Comparison of ENCODE assay signal across 12 mouse cellular contexts in genomic region chr2:53689223-53689880, GRCm38 (mm10).
A peak's percentile ranks its signal among the peaks of the same experiment; 100 is the strongest.
DNase-seq lines count a peak whose midpoint lies in the region; ATAC-seq lines count a peak whose summit lies in the region.
"Had no signal": no experiment of that assay in that cellular context is flagged by ENCODE, and none has a peak within 500 bp of the region (broad histone marks: within the 10 kb centered on the region; RNA-seq: fewer than 3 reads in every experiment).

No protein-coding gene starts in this region.

- WGBS in forebrain, embryonic 12.5 days, result 37% methylated on average over 3 of the region's 3 CpGs
- WGBS in forebrain, embryonic 14.5 days, result 39% methylated on average over 3 of the region's 3 CpGs
- WGBS in limb, embryonic 13.5 days, result 47% methylated on average over 3 of the region's 3 CpGs
- 62% methylated on average over 3 of the region's 3 CpGs for WGBS in limb, embryonic 10.5 days
- 29% methylated on average over 3 of the region's 3 CpGs for WGBS in limb, embryonic 15.5 days
- 20% methylated on average over 3 of the region's 3 CpGs for WGBS in stomach, embryonic 14.5 days

- H3K27ac ChIP-seq in forebrain, embryonic 12.5 days, result no peak overlapping the region
- no peak overlapping the region for H3K27ac ChIP-seq in forebrain, embryonic 14.5 days (ENCODE audit: low read depth, low read length)
- H3K27ac ChIP-seq in limb, embryonic 13.5 days, result peak overlapping the region; percentile 61; the same call in 1 of the 2 replicates
- H3K27ac ChIP-seq in limb, embryonic 10.5 days, result no peak overlapping the region
- 0 out of 2 replicates have a peak overlapping the region, but pooled peaks have one; percentile 4 for H3K27ac ChIP-seq in limb, embryonic 15.5 days
- H3K27ac ChIP-seq in stomach, embryonic 14.5 days (ENCODE audit: low read length), result peak overlapping the region; percentile 63; the same call in 1 of the 2 replicates
- H3K27ac ChIP-seq: heart, embryonic 13.5 days; neural tube, embryonic 12.5 days had no signal

- no peaks in the 10 kb centered on the region for H3K36me3 ChIP-seq in forebrain, embryonic 12.5 days (replicated peaks)
- H3K36me3 ChIP-seq in forebrain, embryonic 14.5 days (ENCODE audit: control insufficient read depth, insufficient read depth, low read length), result no peaks in the 10 kb centered on the region
- H3K36me3 ChIP-seq in limb, embryonic 13.5 days, result no peaks in the 10 kb centered on the region
- no peaks in the 10 kb centered on the region for H3K36me3 ChIP-seq in limb, embryonic 10.5 days
- no peaks in the 10 kb centered on the region for H3K36me3 ChIP-seq in limb, embryonic 15.5 days
- no peaks in the 10 kb centered on the region for H3K36me3 ChIP-seq in stomach, embryonic 14.5 days (ENCODE audit: control insufficient read depth, insufficient read depth, low read length)
- H3K36me3 ChIP-seq: heart, embryonic 13.5 days; neural tube, embryonic 12.5 days had no signal

- no peaks in the 10 kb centered on the region for H3K9me3 ChIP-seq in forebrain, embryonic 12.5 days
- H3K9me3 ChIP-seq in forebrain, embryonic 14.5 days (replicated peaks; ENCODE audit: control insufficient read depth, low read length), result no peaks in the 10 kb centered on the region
- no peaks in the 10 kb centered on the region for H3K9me3 ChIP-seq in limb, embryonic 13.5 days
- H3K9me3 ChIP-seq in limb, embryonic 10.5 days (replicated peaks), result no peaks in the 10 kb centered on the region
- H3K9me3 ChIP-seq in limb, embryonic 15.5 days, result no peaks in the 10 kb centered on the region
- no peaks in the 10 kb centered on the region for H3K9me3 ChIP-seq in stomach, embryonic 14.5 days (ENCODE audit: control insufficient read depth, low read depth, low read length)
- H3K9me3 ChIP-seq: heart, embryonic 13.5 days; neural tube, embryonic 12.5 days had no signal

- no peak for DNase-seq in forebrain, embryonic 14.5 days (ENCODE audit: low spot score)
- DNase-seq in limb, embryonic 10.5 days (ENCODE audit: low spot score), result no peak
- DNase-seq in right cerebral cortex, adult 2 months (ENCODE audit: low spot score in 2 of 2), result no peak
- no peak for DNase-seq in layer of hippocampus, adult 9-10 months (ENCODE audit: low spot score)
- DNase-seq: cerebellum, adult 18-20 months had no signal

- no peak overlapping the region for H3K9ac ChIP-seq in forebrain, embryonic 12.5 days
- no peak overlapping the region for H3K9ac ChIP-seq in forebrain, embryonic 14.5 days (ENCODE audit: low read length)
- H3K9ac ChIP-seq in limb, embryonic 13.5 days, result no peak overlapping the region
- no peak overlapping the region for H3K9ac ChIP-seq in limb, embryonic 15.5 days
- no peak overlapping the region for H3K9ac ChIP-seq in stomach, embryonic 14.5 days (replicated peaks; ENCODE audit: low read depth, low read length)
- H3K9ac ChIP-seq: heart, embryonic 13.5 days; neural tube, embryonic 12.5 days had no signal

- H3K4me2 ChIP-seq in forebrain, embryonic 12.5 days, result no peak overlapping the region
- H3K4me2 ChIP-seq in forebrain, embryonic 14.5 days (ENCODE audit: low read length), result no peak overlapping the region
- no peak overlapping the region for H3K4me2 ChIP-seq in limb, embryonic 13.5 days (replicated peaks)
- H3K4me2 ChIP-seq in limb, embryonic 15.5 days, result no peak overlapping the region
- no peak overlapping the region for H3K4me2 ChIP-seq in stomach, embryonic 14.5 days (replicated peaks; ENCODE audit: low read depth, low read length)
- H3K4me2 ChIP-seq: heart, embryonic 13.5 days; liver, embryonic 11.5 days; neural tube, embryonic 12.5 days had no signal

- H3K4me1 ChIP-seq in forebrain, embryonic 12.5 days, result no peaks in the 10 kb centered on the region
- H3K4me1 ChIP-seq in forebrain, embryonic 14.5 days (ENCODE audit: control insufficient read depth, insufficient read depth, low read length), result no peaks in the 10 kb centered on the region
- no peaks in the 10 kb centered on the region for H3K4me1 ChIP-seq in limb, embryonic 13.5 days
- H3K4me1 ChIP-seq in limb, embryonic 10.5 days, result no peaks in the 10 kb centered on the region
- no peaks in the 10 kb centered on the region for H3K4me1 ChIP-seq in limb, embryonic 15.5 days
- no peaks in the 10 kb centered on the region; the same call in 1 of the 2 replicates for H3K4me1 ChIP-seq in stomach, embryonic 14.5 days (ENCODE audit: control insufficient read depth, insufficient read depth, low read length)
- H3K4me1 ChIP-seq: neural tube, embryonic 12.5 days had no signal

- H3K27me3 ChIP-seq in forebrain, embryonic 12.5 days, result no peaks in the 10 kb centered on the region
- H3K27me3 ChIP-seq in forebrain, embryonic 14.5 days (replicated peaks; ENCODE audit: control insufficient read depth, insufficient read depth, low read length), result no peaks in the 10 kb centered on the region
- no peaks in the 10 kb centered on the region for H3K27me3 ChIP-seq in limb, embryonic 13.5 days
- no peaks in the 10 kb centered on the region for H3K27me3 ChIP-seq in limb, embryonic 10.5 days (ENCODE audit: low read depth, poor library complexity, severe bottlenecking)
- H3K27me3 ChIP-seq in limb, embryonic 15.5 days, result no peaks in the 10 kb centered on the region
- H3K27me3 ChIP-seq in stomach, embryonic 14.5 days (ENCODE audit: control insufficient read depth, insufficient read depth, low read length), result no peaks in the 10 kb centered on the region
- H3K27me3 ChIP-seq: heart, embryonic 13.5 days; neural tube, embryonic 12.5 days had no signal

- H3K4me3 ChIP-seq in forebrain, embryonic 12.5 days (replicated peaks), result no peak overlapping the region
- no peak overlapping the region for H3K4me3 ChIP-seq in forebrain, embryonic 14.5 days (ENCODE audit: low read depth, low read length)
- no peak overlapping the region for H3K4me3 ChIP-seq in limb, embryonic 13.5 days
- no peak overlapping the region for H3K4me3 ChIP-seq in limb, embryonic 10.5 days
- H3K4me3 ChIP-seq in limb, embryonic 15.5 days, result no peak overlapping the region
- H3K4me3 ChIP-seq in stomach, embryonic 14.5 days (ENCODE audit: low read depth, low read length), result no peak overlapping the region
- H3K4me3 ChIP-seq: heart, embryonic 13.5 days; neural tube, embryonic 12.5 days had no signal

- peak; percentile 39; the same call in 1 of the 2 replicates for ATAC-seq in forebrain, embryonic 12.5 days (ENCODE audit: low FRiP score)
- ATAC-seq in forebrain, embryonic 14.5 days, result no peak
- peak; percentile 87 for ATAC-seq in limb, embryonic 13.5 days (ENCODE audit: low FRiP score, low read depth)
- ATAC-seq in limb, embryonic 15.5 days (ENCODE audit: insufficient number of reproducible peaks, low FRiP score, low TSS enrichment, low read depth), result no peak
- ATAC-seq in stomach, embryonic 14.5 days (ENCODE audit: insufficient number of reproducible peaks, insufficient read depth, low FRiP score, low read depth), result peak; percentile 78

Comparison
In these comparisons a context has a peak if more than half of its experiments do, and no peak if none do; other contexts are left out.
1. ATAC-seq: peak in forebrain, embryonic 12.5 days (single experiment), limb, embryonic 13.5 days (single experiment) and stomach, embryonic 14.5 days (single experiment); none in forebrain, embryonic 14.5 days (single experiment) and limb, embryonic 15.5 days (single experiment).
2. H3K27ac ChIP-seq: peak in limb, embryonic 13.5 days (single experiment), limb, embryonic 15.5 days (single experiment) and stomach, embryonic 14.5 days (single experiment); none in forebrain, embryonic 12.5 days (single experiment), forebrain, embryonic 14.5 days (single experiment) and limb, embryonic 10.5 days (single experiment).